In the genomic region with DNA sequence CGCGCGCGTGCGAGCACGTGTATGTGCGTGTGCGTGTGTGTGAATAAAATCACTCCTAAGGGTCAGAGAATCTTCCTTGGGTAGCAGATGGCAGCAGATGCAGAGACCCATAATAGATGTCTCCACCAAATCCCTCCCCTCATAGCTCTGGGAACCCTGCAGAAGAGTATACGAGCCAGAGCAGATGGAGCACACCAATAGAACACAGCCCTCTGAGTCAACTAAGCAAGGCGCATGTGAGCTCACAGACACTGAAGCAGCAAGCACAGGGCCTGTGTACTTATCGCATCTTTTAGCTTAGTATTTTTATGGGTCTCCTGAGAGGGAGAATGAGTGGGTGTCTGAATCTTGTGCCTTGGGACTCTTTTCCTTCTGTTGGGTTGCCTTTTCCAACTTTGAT, we compare ENCODE assay signal across 33 mouse cellular contexts. TPM values are rescaled to one million over a fixed set of nuclear protein-coding genes. Genes with fewer than 3 reads are reported as not detected.
DNase-seq lines count a peak whose midpoint lies in the region; ATAC-seq and TF ChIP-seq lines count a peak whose summit lies in the region.
"Had no signal": no experiment of that assay in that cellular context is flagged by ENCODE, and none has a peak within 500 bp of the region (broad histone marks: within the 10 kb centered on the region; RNA-seq: fewer than 3 reads in every experiment).

No protein-coding gene starts in this region.

- TF ChIP-seq CTCF in forebrain, postnatal 0 days (IDR thresholded peaks at IDR 0.05; ENCODE audit: low read depth): no peak

- no peaks in the 10 kb centered on the region for H3K36me3 ChIP-seq in forebrain, postnatal 0 days (ENCODE audit: insufficient read depth)
- H3K36me3 ChIP-seq in forebrain, embryonic 14.5 days (ENCODE audit: control insufficient read depth, insufficient read depth, low read length): no peaks in the 10 kb centered on the region
- H3K36me3 ChIP-seq: embryonic facial prominence, embryonic 13.5 days; forebrain, embryonic 10.5 days; heart, embryonic 15.5 days; hindbrain, embryonic 13.5 days; kidney, embryonic 15.5 days; limb, embryonic 10.5 days; limb, embryonic 15.5 days; liver, embryonic 13.5 days; stomach, embryonic 15.5 days had no signal

- WGBS in forebrain, postnatal 0 days: 83% methylated on average over 11 of the region's 11 CpGs
- WGBS in forebrain, embryonic 14.5 days: 91% methylated on average over 11 of the region's 11 CpGs

- no peak for DNase-seq in forebrain, postnatal 0 days
- DNase-seq in forebrain, embryonic 14.5 days (ENCODE audit: low spot score): no peak
- peak; percentile 12 for DNase-seq in layer of hippocampus, adult 11-12 months (ENCODE audit: low spot score)
- no peak for DNase-seq in layer of hippocampus, postnatal 10 days (ENCODE audit: low spot score in 2 of 2)
- peak; percentile 41 for DNase-seq in brain, adult 2 months (ENCODE audit: low read depth, low spot score)
- peak; percentile 34 for DNase-seq in layer of hippocampus, adult 9-11 months
- DNase-seq in cerebellum, postnatal 25 days: no peak
- DNase-seq: adrenal gland, postnatal 14 days; cerebellum, adult 8-10 months; gastrocnemius, postnatal 10 days; heart, postnatal 36 days; kidney, adult 18-20 months; kidney, postnatal 36 days; liver, embryonic 13.5 days; lung, adult 18-20 months; lung, postnatal 4 days; midbrain, embryonic 14.5 days; right cerebral cortex, postnatal 25 days; thymus, postnatal 14 days had no signal

- H3K4me1 ChIP-seq in forebrain, postnatal 0 days (ENCODE audit: insufficient read depth): no peaks in the 10 kb centered on the region
- no peaks in the 10 kb centered on the region for H3K4me1 ChIP-seq in forebrain, embryonic 14.5 days (ENCODE audit: control insufficient read depth, insufficient read depth, low read length)
- H3K4me1 ChIP-seq: limb, embryonic 15.5 days; liver, embryonic 13.5 days; megakaryocyte, embryonic 14.5 days; stomach, embryonic 15.5 days had no signal

- no peak overlapping the region for H3K9ac ChIP-seq in forebrain, postnatal 0 days
- no peak overlapping the region for H3K9ac ChIP-seq in forebrain, embryonic 14.5 days (ENCODE audit: low read length)
- H3K9ac ChIP-seq: embryonic facial prominence, embryonic 13.5 days; heart, embryonic 15.5 days; hindbrain, embryonic 13.5 days; kidney, embryonic 15.5 days; limb, embryonic 15.5 days; liver, embryonic 13.5 days; stomach, embryonic 15.5 days had no signal

- no peak overlapping the region for H3K4me3 ChIP-seq in forebrain, postnatal 0 days (ENCODE audit: low read depth, low read length)
- H3K4me3 ChIP-seq in forebrain, embryonic 14.5 days (ENCODE audit: low read depth, low read length): no peak overlapping the region
- H3K4me3 ChIP-seq: embryonic facial prominence, embryonic 13.5 days; forebrain, embryonic 10.5 days; heart, embryonic 15.5 days; hindbrain, embryonic 13.5 days; kidney, embryonic 15.5 days; limb, embryonic 10.5 days; limb, embryonic 15.5 days; liver, embryonic 13.5 days; megakaryocyte, embryonic 14.5 days; stomach, embryonic 15.5 days had no signal

- H3K9me3 ChIP-seq in forebrain, postnatal 0 days (ENCODE audit: low read length): no peaks in the 10 kb centered on the region
- H3K9me3 ChIP-seq in forebrain, embryonic 14.5 days (replicated peaks; ENCODE audit: control insufficient read depth, low read length): no peaks in the 10 kb centered on the region
- H3K9me3 ChIP-seq: heart, embryonic 15.5 days; hindbrain, embryonic 13.5 days; kidney, embryonic 15.5 days; limb, embryonic 15.5 days; stomach, embryonic 15.5 days had no signal

- no peak overlapping the region for H3K27ac ChIP-seq in forebrain, postnatal 0 days (ENCODE audit: low read depth, low read length)
- H3K27ac ChIP-seq in forebrain, embryonic 14.5 days (ENCODE audit: low read depth, low read length): no peak overlapping the region
- H3K27ac ChIP-seq: embryonic facial prominence, embryonic 13.5 days; forebrain, embryonic 10.5 days; heart, embryonic 15.5 days; hindbrain, embryonic 13.5 days; kidney, embryonic 15.5 days; limb, embryonic 10.5 days; limb, embryonic 15.5 days; liver, embryonic 13.5 days; stomach, embryonic 15.5 days had no signal

- no peaks in the 10 kb centered on the region for H3K27me3 ChIP-seq in forebrain, postnatal 0 days (ENCODE audit: insufficient read depth, low read length)
- no peaks in the 10 kb centered on the region for H3K27me3 ChIP-seq in forebrain, embryonic 14.5 days (replicated peaks; ENCODE audit: control insufficient read depth, insufficient read depth, low read length)
- H3K27me3 ChIP-seq: embryonic facial prominence, embryonic 13.5 days; heart, embryonic 15.5 days; hindbrain, embryonic 13.5 days; kidney, embryonic 15.5 days; limb, embryonic 15.5 days; liver, embryonic 13.5 days; megakaryocyte, embryonic 14.5 days; stomach, embryonic 15.5 days had no signal

- ATAC-seq in forebrain, postnatal 0 days: peak; percentile 77
- ATAC-seq in forebrain, embryonic 14.5 days: no peak
- ATAC-seq: CD4-positive, CD25-positive, alpha-beta regulatory T cell, adult 4 months; lung, postnatal 0 days had no signal

- H3K4me2 ChIP-seq in forebrain, postnatal 0 days (ENCODE audit: low read depth): no peak overlapping the region
- H3K4me2 ChIP-seq in forebrain, embryonic 14.5 days (ENCODE audit: low read length): no peak overlapping the region
- H3K4me2 ChIP-seq: embryonic facial prominence, embryonic 13.5 days; heart, embryonic 15.5 days; hindbrain, embryonic 13.5 days; kidney, embryonic 15.5 days; limb, embryonic 15.5 days; liver, embryonic 13.5 days; stomach, embryonic 15.5 days had no signal

RNA-seq across cellular contexts. Expression of gene Enpep, which starts 58.0 kb away (rescaled TPM):
- total RNA-seq in forebrain, postnatal 0 days (2014; rRNA removed): 2.9 and 5.7 TPM in 2 replicates
- polyA plus RNA-seq in forebrain, postnatal 0 days (2015; fragmentation: Nextera tagmentation; extraction: Ambion mirVana): 1.5 and 2.1 TPM in 2 replicates
- 1.5 and 2.2 TPM in 2 replicates for polyA plus RNA-seq in forebrain, embryonic 14.5 days (2014; fragmentation: Nextera tagmentation; extraction: Ambion mirVana)
- total RNA-seq in layer of hippocampus, postnatal 10 days (2021): 1 to 10 TPM; 1.8 to 1.9 TPM
- total RNA-seq: common myeloid progenitor, adult 5-6 weeks; monocyte, adult 5-6 weeks; neutrophil, adult 5-6 weeks had no signal
- polyA plus RNA-seq: forebrain, embryonic 10.5 days had no signal

Comparison
In these comparisons a context has a peak if more than half of its experiments do, and no peak if none do; other contexts are left out.
1. DNase-seq: peak in layer of hippocampus, adult 11-12 months (single experiment), brain, adult 2 months (single experiment) and layer of hippocampus, adult 9-11 months (single experiment); none in forebrain, postnatal 0 days (single experiment), forebrain, embryonic 14.5 days (single experiment), layer of hippocampus, postnatal 10 days (0 of 2) and cerebellum, postnatal 25 days (0 of 2).